Comparison of ENCODE assay signal across 18 mouse cellular contexts in genomic region chr17:30580781-30581180, GRCm38 (mm10). TPM values are rescaled to one million over a fixed set of nuclear protein-coding genes. Genes with fewer than 3 reads are reported as not detected.
A peak's percentile ranks its signal among the peaks of the same experiment; 100 is the strongest.
DNase-seq lines count a peak whose midpoint lies in the region.
"Had no signal": no experiment of that assay in that cellular context is flagged by ENCODE, and none has a peak within 500 bp of the region (broad histone marks: within the 10 kb centered on the region; RNA-seq: fewer than 3 reads in every experiment).

No protein-coding gene starts in this region.

- peak; percentile 60 for DNase-seq in layer of hippocampus, adult 11-12 months (ENCODE audit: low spot score)
- DNase-seq in layer of hippocampus, postnatal 10 days (ENCODE audit: low spot score in 2 of 2): no peak
- DNase-seq in brain, adult 2 months (ENCODE audit: low read depth, low spot score): peak; percentile 49
- DNase-seq in layer of hippocampus, adult 18-20 months (ENCODE audit: low spot score in 2 of 2): peak; percentile 42 to 88
- DNase-seq in layer of hippocampus, adult 9-10 months (ENCODE audit: low spot score): peak; percentile 77
- no peak for DNase-seq in embryo, embryonic 11 days
- no peak for DNase-seq in testis, postnatal 10 days (ENCODE audit: low spot score)
- no peak for DNase-seq in kidney, adult 18-20 months
- DNase-seq: adrenal gland, adult 8-10 months; adrenal gland, postnatal 14 days; adrenal gland, postnatal 36 days; B cell, adult 2 months; cerebellum, adult 11 months; cerebellum, adult 18-20 months; cerebellum, adult 8-10 months; cerebellum, adult 9-11 months; cerebellum, postnatal 14 days; cerebellum, postnatal 36 days had no signal

RNA-seq across cellular contexts. Expression of gene Btbd9, which starts 4.5 kb away (rescaled TPM):
- total RNA-seq in layer of hippocampus, postnatal 10 days (2021): 100 to 1,000 TPM; 104 to 109 TPM
- 100 to 1,000 TPM; 153 to 166 TPM for total RNA-seq in layer of hippocampus, adult 18-20 months (2021)

RNA-seq across cellular contexts. Expression of gene Dnah8, which starts 43.4 kb away (rescaled TPM):
- total RNA-seq in layer of hippocampus, postnatal 10 days (2021): 1 to 10 TPM; 2.7 to 4.2 TPM
- 1 to 10 TPM; 1.7 to 3.1 TPM for total RNA-seq in layer of hippocampus, adult 18-20 months (2021)

RNA-seq across cellular contexts. Expression of gene Glo1, which starts 45.9 kb away (rescaled TPM):
- total RNA-seq in layer of hippocampus, postnatal 10 days (2021): 100 to 1,000 TPM; 153 TPM
- total RNA-seq in layer of hippocampus, adult 18-20 months (2021): 100 to 1,000 TPM; 199 to 206 TPM

Comparison
In these comparisons a context has a peak if more than half of its experiments do, and no peak if none do; other contexts are left out.
1. DNase-seq: peak in layer of hippocampus, adult 11-12 months (single experiment), brain, adult 2 months (single experiment), layer of hippocampus, adult 18-20 months (2 of 2) and layer of hippocampus, adult 9-10 months (single experiment); none in layer of hippocampus, postnatal 10 days (0 of 2), embryo, embryonic 11 days (single experiment), testis, postnatal 10 days (single experiment) and kidney, adult 18-20 months (single experiment).